Mouse (Mus musculus) kidney, postnatal 0 days (tissue): ENCODE measurements around the gene Plvap. TPM values are rescaled to one million over a fixed set of nuclear protein-coding genes. Genes with fewer than 3 reads are reported as not detected.

Experiments
- ATAC-seq: fragments of 200-750 bp; cut with Nextera tagmentation; replicated peaks from 2 replicates; pipeline ENCODE4 v1.8.0; 2017; ENCODE audit warnings: low read depth, moderate number of reproducible peaks, moderate TSS enrichment, moderate library complexity; ENCODE audit not compliant: low FRiP score
- DNase-seq: peaks from one replicate; pipeline ENCODE4 v3.0.0-alpha.2; 2016; ENCODE audit warnings: low spot score
- H3K27ac ChIP-seq: fragments of 300-500 bp; sonication (generic); 2 replicates; pipeline ENCODE4 v1.5.1; 2014; ENCODE audit warnings: mild to moderate bottlenecking
- H3K27me3 ChIP-seq: fragments of 300-500 bp; sonication (generic); 2 replicates; pipeline ENCODE4 v1.6.1; 2014; ENCODE audit warnings: low read length, mixed read lengths; ENCODE audit not compliant: insufficient read depth
- H3K36me3 ChIP-seq: fragments of 300-500 bp; sonication (generic); 2 replicates; pipeline ENCODE4 v1.6.1; 2014; ENCODE audit warnings: low read length, mixed read lengths; ENCODE audit not compliant: insufficient read depth
- H3K4me1 ChIP-seq: fragments of 300-500 bp; sonication (generic); replicated peaks from 2 replicates; pipeline ENCODE4 v1.6.1; 2014; ENCODE audit warnings: antibody characterized with exemption, low read length, mixed read lengths; ENCODE audit not compliant: insufficient read depth
- H3K4me2 ChIP-seq: fragments of 300-500 bp; sonication (generic); 2 replicates; pipeline ENCODE4 v1.6.1; 2014; ENCODE audit warnings: mild to moderate bottlenecking, low read length, moderate library complexity, mixed read lengths
- H3K4me3 ChIP-seq: fragments of 300-500 bp; sonication (generic); replicated peaks from 2 replicates; pipeline ENCODE4 v1.5.1; 2014; ENCODE audit warnings: low read depth, low read length
- H3K9ac ChIP-seq: fragments of 300-500 bp; sonication (generic); 2 replicates; pipeline ENCODE4 v1.6.1; 2014; ENCODE audit warnings: low read depth, low read length
- H3K9me3 ChIP-seq: fragments of 300-500 bp; sonication (generic); replicated peaks from 2 replicates; pipeline ENCODE4 v1.6.1; 2016; ENCODE audit warnings: low read length, inconsistent platforms, mixed read lengths
- CTCF ChIP-seq: IDR thresholded peaks from 2 replicates; pipeline ENCODE4 v1.5.1; 2016; ENCODE audit warnings: antibody characterized with exemption, low read depth, mild to moderate bottlenecking, moderate library complexity
- WGBS: fragments of 180-500 bp; shearing (Covaris S2); extraction: QIAGEN DNeasy Blood & Tissue Kit; methylation state at CpG from one replicate; pipeline ENCODE4 v1.1.7; 2014; 5-methylcytosine and 5-hydroxymethylcytosine counted together
- polyA plus RNA-seq: library from polyadenylated mRNA; unstranded; fragments of >200 nt; fragmentation: Nextera tagmentation; extraction: Ambion mirVana; gene quantifications from 2 replicates; pipeline ENCODE4 v1.2.1, GENCODE M21; 2015

The Plvap gene
- polyA plus RNA-seq, 1 experiment from 2014 or later, result 208 TPM

- 0 out of 2 replicates have a peak, but pooled peaks cover 4% of the 10 kb centered on the region for H3K36me3 ChIP-seq
- H3K27ac ChIP-seq, result no peak overlapping the region
- DNase-seq (no peak), ATAC-seq (no peak)
- H3K9me3 ChIP-seq, result no peaks in the 10 kb centered on the region
- WGBS, result 87% methylated on average over 2 of the region's 2 CpGs
- no peak overlapping the region for H3K4me3 ChIP-seq
- H3K4me2 ChIP-seq, result no peak overlapping the region
- no peak overlapping the region for H3K9ac ChIP-seq
- H3K27me3 ChIP-seq, result no peaks in the 10 kb centered on the region
- TF ChIP-seq CTCF, result no peak
- 0 out of 2 replicates have a peak, but pooled peaks cover 28% of the 10 kb centered on the region for H3K4me1 ChIP-seq
These were observed 44.4 kb downstream of the Plvap start for GRCm38 (mm10) chr8:71467201-71467600.

GRCm38 (mm10) chr8:71466198-71466597, 45.4 kb downstream of the Plvap start:
- no peak for DNase-seq
- WGBS, result 96% methylated on average over 5 of the region's 5 CpGs

GRCm38 (mm10) chr8:71465733-71466132, 45.8 kb downstream of the Plvap start:
- H3K4me1 ChIP-seq, result 0 out of 2 replicates have a peak, but pooled peaks cover 28% of the 10 kb centered on the region
- ATAC-seq (no peak), DNase-seq (no peak)
- no peaks in the 10 kb centered on the region for H3K27me3 ChIP-seq
- H3K36me3 ChIP-seq, result peaks cover 5% of the 10 kb centered on the region; the same call in 1 of the 2 replicates
- no peak for TF ChIP-seq CTCF
- 74% methylated on average over 8 of the region's 8 CpGs for WGBS
- H3K4me2 ChIP-seq, result peak overlapping the region; percentile 80; the same call in 1 of the 2 replicates
- no peaks in the 10 kb centered on the region for H3K9me3 ChIP-seq
- no peak overlapping the region for H3K9ac ChIP-seq
- peak overlapping the region; percentile 58 for H3K4me3 ChIP-seq
- no peak overlapping the region for H3K27ac ChIP-seq

More at GRCm38 (mm10) chr8:71466198-71466597, 45.4 kb downstream of the Plvap start:
- Histone ChIP-seq H3K36me3 (0 out of 2 replicates have a peak, but pooled peaks cover 2% of the 10 kb centered on the region), H3K4me3 (no peak overlapping the region), H3K9me3 (no peaks in the 10 kb centered on the region), H3K4me1 (0 out of 2 replicates have a peak, but pooled peaks cover 28% of the 10 kb centered on the region), H3K27me3 (no peaks in the 10 kb centered on the region), H3K9ac (no peak overlapping the region), H3K4me2 (no peak overlapping the region), H3K27ac (no peak overlapping the region)
- TF ChIP-seq CTCF, result no peak
- ATAC-seq, result no peak

- WGBS, result under 1% methylated on average over 59 of the region's 59 CpGs
- peak; percentile 99 for DNase-seq
- TF ChIP-seq CTCF, result peak; percentile 98
- H3K36me3 ChIP-seq, result peaks cover 10% of the 10 kb centered on the region; the same call in 1 of the 2 replicates
- no peaks in the 10 kb centered on the region for H3K9me3 ChIP-seq
- 0 out of 2 replicates have a peak, but pooled peaks cover 23% of the 10 kb centered on the region for H3K4me1 ChIP-seq
- H3K27me3 ChIP-seq, result no peaks in the 10 kb centered on the region
- peak within 1 kb of the TSS; percentile 81 for H3K4me3 ChIP-seq
- peak; percentile 84 for ATAC-seq
- peak within 1 kb of the TSS; percentile 76 for H3K9ac ChIP-seq
- peak within 1 kb of the TSS; percentile 78 for H3K27ac ChIP-seq
- peak within 1 kb of the TSS; percentile 98 for H3K4me2 ChIP-seq
These were observed 46.7 kb downstream of the Plvap start, which contains the start of gene Mrpl34 for GRCm38 (mm10) chr8:71464513-71465500. Gene Mrpl34 (plus strand): TSS chr8:71464959.

- ATAC-seq, result peak; percentile 66
- Histone ChIP-seq H3K27ac (peak within 1 kb of the TSS; percentile 58), H3K36me3 (peaks cover 10% of the 10 kb centered on the region; the same call in 1 of the 2 replicates), H3K4me2 (peak within 1 kb of the TSS; percentile 98), H3K9ac (peak within 1 kb of the TSS; percentile 76), H3K4me1 (0 out of 2 replicates have a peak, but pooled peaks cover 20% of the 10 kb centered on the region), H3K27me3 (no peaks in the 10 kb centered on the region), H3K4me3 (peak within 1 kb of the TSS; percentile 81), H3K9me3 (no peaks in the 10 kb centered on the region)
- 1% methylated on average over 55 of the region's 55 CpGs for WGBS
- 0 out of 2 replicates have a peak, but pooled peaks have one; percentile 1 for TF ChIP-seq CTCF
- peak; percentile 95 for DNase-seq
These were observed 48.1 kb downstream of the Plvap start, which contains the start of gene Abhd8 for GRCm38 (mm10) chr8:71463188-71464033. Gene Abhd8 (minus strand): TSS chr8:71463655.
